Mouse (Mus musculus): Measurements from ENCODE around the gene Cldn6. TPM values are rescaled to one million over a fixed set of nuclear protein-coding genes. Genes with fewer than 3 reads are reported as not detected.

Cldn6 gene
- polyA plus RNA-seq, 2 experiments: 11.3 to 13.6 TPM

GRCm38 (mm10) chr17:23681086-23681485, 2.0 kb downstream of the Cldn6 start:
- Histone ChIP-seq H3K4me3 (replicated peaks; ENCODE audit: low read length) (no peak overlapping the region), H3K27me3 (ENCODE audit: control insufficient read depth, insufficient read depth, low read length) (peaks cover 50% of the 10 kb centered on the region), H3K9ac (ENCODE audit: low read depth, low read length, severe bottlenecking) (no peak overlapping the region), H3K36me3 (ENCODE audit: control insufficient read depth, insufficient read depth, low read length) (no peaks in the 10 kb centered on the region), H3K27ac (replicated peaks; ENCODE audit: low read depth, low read length) (no peak overlapping the region), H3K9me3 (ENCODE audit: control insufficient read depth, low read length) (no peaks in the 10 kb centered on the region), H3K4me1 (ENCODE audit: control insufficient read depth, insufficient read depth, low read length) (peaks cover 39% of the 10 kb centered on the region), H3K4me2 (replicated peaks; ENCODE audit: low read depth, low read length, severe bottlenecking) (no peak overlapping the region)
- 64% methylated on average over 10 of the region's 10 CpGs for WGBS
- DNase-seq (ENCODE audit: low spot score) (no peak), ATAC-seq (ENCODE audit: low FRiP score, low read depth) (no peak)
- TF ChIP-seq POLR2A (IDR thresholded peaks at IDR 0.05; ENCODE audit: borderline replicate concordance, extremely low read depth, insufficient read depth, insufficient read length): no peak

DNA sequence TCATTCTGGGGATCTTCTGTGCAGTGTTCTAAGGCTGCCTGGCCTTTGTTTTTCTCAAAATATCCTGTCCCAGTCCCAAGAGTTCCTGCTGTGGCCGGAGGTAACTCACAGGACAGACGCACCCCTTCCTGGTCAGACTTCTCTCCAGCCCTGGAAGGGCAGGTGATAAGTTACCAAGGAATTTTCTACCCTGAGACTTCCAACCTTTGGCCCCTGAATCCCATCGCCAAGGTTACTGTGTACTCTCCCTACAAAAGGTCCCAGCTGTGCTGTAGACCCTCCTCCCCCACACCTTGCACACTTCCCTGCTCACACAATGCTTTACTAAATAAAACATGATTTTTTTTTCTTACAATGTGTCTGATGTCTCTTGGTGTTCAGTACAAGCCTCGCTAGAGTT, 3.0 kb downstream of the Cldn6 start:
- no peak overlapping the region for H3K27ac ChIP-seq (replicated peaks; ENCODE audit: low read depth, low read length)
- H3K9me3 ChIP-seq (ENCODE audit: control insufficient read depth, low read length): no peaks in the 10 kb centered on the region
- no peaks in the 10 kb centered on the region for H3K36me3 ChIP-seq (ENCODE audit: control insufficient read depth, insufficient read depth, low read length)
- H3K9ac ChIP-seq (ENCODE audit: low read depth, low read length, severe bottlenecking): no peak overlapping the region
- H3K4me3 ChIP-seq (replicated peaks; ENCODE audit: low read length): no peak overlapping the region
- TF ChIP-seq POLR2A (IDR thresholded peaks at IDR 0.05; ENCODE audit: borderline replicate concordance, extremely low read depth, insufficient read depth, insufficient read length): no peak
- ATAC-seq (ENCODE audit: low FRiP score, low read depth): no peak
- H3K4me2 ChIP-seq (replicated peaks; ENCODE audit: low read depth, low read length, severe bottlenecking): no peak overlapping the region
- H3K27me3 ChIP-seq (ENCODE audit: control insufficient read depth, insufficient read depth, low read length): peaks cover 44% of the 10 kb centered on the region
- no peak for DNase-seq (ENCODE audit: low spot score)
- 62% methylated on average over 4 of the region's 4 CpGs for WGBS
- peaks cover 33% of the 10 kb centered on the region for H3K4me1 ChIP-seq (ENCODE audit: control insufficient read depth, insufficient read depth, low read length)

DNA sequence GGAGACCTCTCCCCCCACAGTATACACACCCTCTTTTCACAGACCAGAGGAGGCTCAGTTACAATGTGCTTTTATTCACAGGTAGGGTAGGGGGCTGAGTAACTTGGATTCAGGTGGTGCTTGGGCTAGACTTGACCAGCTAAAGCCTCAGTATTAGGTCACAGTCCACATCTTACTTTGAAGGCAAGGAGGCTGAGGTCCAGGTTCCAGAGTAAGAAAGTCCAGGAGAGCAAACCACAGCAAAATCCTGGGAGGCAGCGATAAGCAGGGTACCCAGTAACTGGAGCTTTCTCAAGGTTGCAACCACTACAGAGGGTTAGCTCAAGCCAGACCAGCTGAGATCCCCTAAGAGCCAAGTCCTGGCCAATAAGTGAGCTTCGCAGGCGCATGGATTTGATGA, 3.5 kb downstream of the Cldn6 start:
- 62% methylated on average over 3 of the region's 3 CpGs for WGBS

DNA sequence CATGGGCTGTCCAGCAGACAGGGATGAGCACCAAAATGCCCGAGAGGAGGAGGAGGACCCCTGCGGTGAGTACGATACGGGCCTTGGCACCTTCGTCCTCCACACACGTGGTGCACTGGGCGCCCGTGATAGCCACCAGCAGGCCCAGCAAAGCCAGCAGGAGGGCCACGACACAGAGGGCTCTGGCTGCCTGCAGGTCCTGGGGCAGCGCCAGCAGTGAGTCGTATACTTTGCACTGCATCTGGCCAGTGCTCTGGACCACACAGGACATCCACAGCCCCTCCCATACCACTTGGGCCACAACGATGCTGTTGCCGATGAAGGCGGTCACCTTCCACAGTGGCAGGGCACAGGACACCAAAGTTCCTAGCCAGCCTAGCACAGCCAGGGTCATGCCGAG, 4.2 kb downstream of the Cldn6 start:
- WGBS: 17% methylated on average over 15 of the region's 15 CpGs
- Histone ChIP-seq H3K36me3 (ENCODE audit: control insufficient read depth, insufficient read depth, low read length) (no peaks in the 10 kb centered on the region), H3K27me3 (ENCODE audit: control insufficient read depth, insufficient read depth, low read length) (peaks cover 44% of the 10 kb centered on the region), H3K4me2 (replicated peaks; ENCODE audit: low read depth, low read length, severe bottlenecking) (peak overlapping the region; percentile 34), H3K9ac (ENCODE audit: low read depth, low read length, severe bottlenecking) (peak overlapping the region; percentile 40; the same call in 1 of the 2 replicates), H3K27ac (replicated peaks; ENCODE audit: low read depth, low read length) (peak overlapping the region; percentile 33), H3K4me1 (ENCODE audit: control insufficient read depth, insufficient read depth, low read length) (peaks cover 28% of the 10 kb centered on the region), H3K9me3 (ENCODE audit: control insufficient read depth, low read length) (no peaks in the 10 kb centered on the region), H3K4me3 (replicated peaks; ENCODE audit: low read length) (peak overlapping the region; percentile 20)
- DNase-seq (ENCODE audit: low spot score): no peak
- TF ChIP-seq POLR2A (IDR thresholded peaks at IDR 0.05; ENCODE audit: borderline replicate concordance, extremely low read depth, insufficient read depth, insufficient read length): no peak
- no peak for ATAC-seq (ENCODE audit: low FRiP score, low read depth)

More for the DNA sequence above, 3.5 kb downstream of the Cldn6 start:
- Histone ChIP-seq H3K27ac (replicated peaks; ENCODE audit: low read depth, low read length) (no peak overlapping the region), H3K9me3 (ENCODE audit: control insufficient read depth, low read length) (no peaks in the 10 kb centered on the region), H3K4me2 (replicated peaks; ENCODE audit: low read depth, low read length, severe bottlenecking) (peak overlapping the region; percentile 34), H3K9ac (ENCODE audit: low read depth, low read length, severe bottlenecking) (no peak overlapping the region), H3K36me3 (ENCODE audit: control insufficient read depth, insufficient read depth, low read length) (no peaks in the 10 kb centered on the region), H3K4me1 (ENCODE audit: control insufficient read depth, insufficient read depth, low read length) (peaks cover 31% of the 10 kb centered on the region), H3K27me3 (ENCODE audit: control insufficient read depth, insufficient read depth, low read length) (peaks cover 44% of the 10 kb centered on the region), H3K4me3 (replicated peaks; ENCODE audit: low read length) (no peak overlapping the region; the same call in 1 of the 2 replicates)
- DNase-seq (ENCODE audit: low spot score) (no peak), ATAC-seq (ENCODE audit: low FRiP score, low read depth) (no peak)
- no peak for TF ChIP-seq POLR2A (IDR thresholded peaks at IDR 0.05; ENCODE audit: borderline replicate concordance, extremely low read depth, insufficient read depth, insufficient read length)

DNA sequence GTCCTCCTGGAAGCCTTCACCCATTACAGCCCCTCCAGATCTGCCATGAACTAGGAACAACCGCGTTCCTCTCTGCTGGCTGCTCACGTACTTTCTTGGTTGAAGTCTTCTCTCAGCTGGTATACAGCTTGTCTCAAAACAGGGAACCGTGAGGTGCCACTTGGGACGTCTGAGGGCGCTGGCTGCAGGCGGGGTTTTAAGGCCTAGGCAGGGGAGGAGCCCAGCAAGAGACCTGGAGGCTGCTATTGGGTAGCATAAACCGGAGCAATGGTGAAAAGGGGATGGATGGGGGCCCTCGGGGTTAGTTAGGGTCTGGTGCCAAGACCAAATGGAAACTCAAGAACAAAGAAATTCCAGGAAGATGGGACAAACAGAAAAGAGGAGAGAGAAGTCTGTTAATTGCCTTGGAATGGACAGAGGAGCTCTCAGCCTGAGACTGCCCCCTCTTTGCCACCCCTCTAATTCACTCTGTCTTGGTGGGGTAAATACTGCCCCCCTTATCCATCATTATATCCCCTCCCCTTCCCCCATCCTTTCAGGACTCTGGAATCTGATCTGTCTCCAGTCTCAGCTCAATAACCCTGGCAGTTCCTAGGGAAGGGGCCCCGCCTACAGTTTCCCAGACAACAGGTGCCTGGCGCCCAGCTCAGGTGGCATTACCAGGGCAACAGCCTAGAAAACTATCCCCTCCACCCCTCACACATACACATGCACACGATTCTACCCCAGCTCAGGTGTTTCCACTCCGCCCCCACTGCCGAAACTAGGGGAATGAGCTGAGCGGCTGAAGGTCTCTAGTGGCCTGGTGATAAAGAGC, 5.0 kb downstream of the Cldn6 start, which contains the start of gene Cldn9:
Gene Cldn9, minus strand, starts transcription at position 171 of the 817 bp plus-strand sequence.
- Histone ChIP-seq H3K9me3 (ENCODE audit: control insufficient read depth, low read length) (no peaks in the 10 kb centered on the region), H3K4me1 (ENCODE audit: control insufficient read depth, insufficient read depth, low read length) (peaks cover 27% of the 10 kb centered on the region), H3K4me2 (replicated peaks; ENCODE audit: low read depth, low read length, severe bottlenecking) (peak within 1 kb of the TSS; percentile 34), H3K4me3 (replicated peaks; ENCODE audit: low read length) (peak within 1 kb of the TSS; percentile 20), H3K27ac (replicated peaks; ENCODE audit: low read depth, low read length) (peak within 1 kb of the TSS; percentile 33), H3K36me3 (ENCODE audit: control insufficient read depth, insufficient read depth, low read length) (no peaks in the 10 kb centered on the region), H3K27me3 (ENCODE audit: control insufficient read depth, insufficient read depth, low read length) (peaks cover 39% of the 10 kb centered on the region), H3K9ac (ENCODE audit: low read depth, low read length, severe bottlenecking) (peak within 1 kb of the TSS; percentile 40)
- DNase-seq (ENCODE audit: low spot score) (no peak), ATAC-seq (ENCODE audit: low FRiP score, low read depth) (peak; percentile 76)
- 10% methylated on average over 15 of the region's 15 CpGs for WGBS
- no peak for TF ChIP-seq POLR2A (IDR thresholded peaks at IDR 0.05; ENCODE audit: borderline replicate concordance, extremely low read depth, insufficient read depth, insufficient read length)
